Mouse (Mus musculus) heart, adult 2 months (tissue): Measurements from ENCODE around the gene Lrch4. TPM values are rescaled to one million over a fixed set of nuclear protein-coding genes. Genes with fewer than 3 reads are reported as not detected.

Experiments
- DNase-seq, 2 experiments: peaks; one replicate each; pipeline ENCODE4 v3.0.0; 2021
- H3K27ac ChIP-seq: fragments of 200-600 bp; 2 replicates; pipeline ENCODE4 v1.8.1; 2022
- H3K27me3 ChIP-seq: fragments of 200-500 bp; 2 replicates; pipeline ENCODE4 v1.6.1; 2012; ENCODE audit warnings: mild to moderate bottlenecking, low read length, inconsistent platforms, mixed read lengths; ENCODE audit not compliant: control insufficient read depth, insufficient read depth
- H3K36me3 ChIP-seq: fragments of 200-500 bp; 2 replicates; pipeline ENCODE4 v1.6.1; 2012; ENCODE audit warnings: low read length, inconsistent platforms; ENCODE audit not compliant: control insufficient read depth, insufficient read depth
- H3K4me1 ChIP-seq: fragments of 200-500 bp; 2 replicates; pipeline ENCODE4 v1.6.1; 2011; ENCODE audit warnings: low read length; ENCODE audit not compliant: control insufficient read depth, insufficient read depth
- H3K4me3 ChIP-seq: fragments of 200-600 bp; 2 replicates; pipeline ENCODE4 v1.8.1; 2022
- H3K79me2 ChIP-seq: fragments of 200-500 bp; replicated peaks from 2 replicates; pipeline ENCODE4 v1.6.1; 2012; ENCODE audit warnings: mild to moderate bottlenecking, inconsistent platforms, low read length, moderate library complexity, mixed read lengths; ENCODE audit not compliant: control insufficient read depth, insufficient read depth
- H3K9ac ChIP-seq: fragments of 200-500 bp; 2 replicates; pipeline ENCODE4 v1.6.1; 2012; ENCODE audit warnings: low read depth, mild to moderate bottlenecking, control low read depth, inconsistent platforms, low read length, mixed read lengths
- CTCF ChIP-seq: fragments of 200-600 bp; IDR thresholded peaks from 2 replicates; pipeline ENCODE4 v1.8.1; 2022; ENCODE audit warnings: antibody characterized with exemption, mild to moderate bottlenecking, moderate library complexity
- EP300 ChIP-seq: fragments of 200-500 bp; IDR thresholded peaks from 2 replicates; pipeline ENCODE4 v1.6.1; 2011; ENCODE audit warnings: low read depth, low read length, control low read depth; ENCODE audit not compliant: insufficient read depth
- POLR2A ChIP-seq: fragments of 200-500 bp; IDR thresholded peaks from 2 replicates; pipeline ENCODE4 v1.6.1; 2011; ENCODE audit warnings: mild to moderate bottlenecking, low read depth, low read length, control low read depth; ENCODE audit not compliant: insufficient read depth
- WGBS: fragments of 180-500 bp; shearing (Covaris S2); methylation state at CpG from one replicate; pipeline ENCODE4 v1.1.7; 2018; 5-methylcytosine and 5-hydroxymethylcytosine counted together
- intact Hi-C: fragments of 180-260 bp; cut with DNase I; formaldehyde crosslinking; loops from one replicate; pipeline ENCODE4 v1.15.1; 2025
- polyA plus RNA-seq: library from polyadenylated mRNA; depleted of rRNA; stranded (reverse); fragments of >200 nt; gene quantifications from 2 replicates; pipeline ENCODE4 v1.2.3, GENCODE M21; 2012
- total RNA-seq, 2 experiments: library from RNA; stranded (reverse); gene quantifications; 2 replicates each; pipeline ENCODE4 v1.2.3; 2021

The Lrch4 gene
- total and polyA plus RNA-seq, 3 experiments = 17.1 to 29.1 (median 20.0) TPM

DNA sequence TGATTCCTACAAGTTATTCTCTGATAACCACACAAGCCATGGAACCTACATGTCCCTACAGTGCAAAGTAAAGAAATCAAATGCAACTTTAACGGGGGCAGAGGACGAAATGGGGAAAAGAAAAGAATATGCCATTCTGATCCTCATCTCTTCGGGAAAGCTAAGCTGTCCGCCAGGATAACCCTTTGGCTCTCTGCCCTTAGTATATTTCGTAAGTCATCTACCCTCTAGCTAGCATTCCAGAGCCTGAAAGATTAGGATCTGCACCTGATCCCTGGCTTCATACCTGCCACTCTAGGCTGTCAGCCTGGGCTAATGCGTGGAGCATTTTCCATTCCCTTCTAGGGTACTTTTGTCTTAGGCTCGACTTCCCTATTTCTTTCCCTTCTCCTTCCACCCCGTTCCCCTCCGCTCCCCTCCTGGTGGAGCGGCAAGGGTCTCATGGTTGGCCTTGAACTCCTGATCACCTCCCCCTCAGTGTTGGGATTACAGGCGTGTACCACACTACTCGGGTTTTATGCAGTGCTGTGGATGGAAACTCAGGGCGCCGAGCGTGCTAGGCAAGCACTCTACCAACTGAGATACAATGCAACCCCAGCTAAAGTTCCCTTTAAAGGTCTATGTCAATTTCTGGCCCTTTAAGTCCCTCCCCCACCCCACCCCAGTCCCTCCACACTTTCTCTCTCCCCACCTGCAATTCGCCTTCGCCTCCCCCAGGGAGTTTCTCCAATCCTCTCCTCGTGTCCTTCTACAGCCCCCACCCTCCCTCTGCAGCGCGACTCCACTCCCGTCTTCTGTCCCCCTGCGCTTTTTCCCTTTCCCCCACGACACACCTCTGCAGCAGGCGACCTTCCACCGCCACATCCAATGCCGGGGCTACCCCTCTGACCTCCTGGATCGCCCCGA, 54.7 kb downstream of the Lrch4 start:
- Histone ChIP-seq H3K27ac (peak overlapping the region; percentile 64), H3K4me3 (peak overlapping the region; percentile 82), H3K27me3 (no peaks in the 10 kb centered on the region), H3K4me1 (peaks cover 3% of the 10 kb centered on the region), H3K79me2 (peaks cover 2% of the 10 kb centered on the region; the same call in 1 of the 2 replicates), H3K9ac (peak overlapping the region; percentile 69), H3K36me3 (no peaks in the 10 kb centered on the region; the same call in 1 of the 2 replicates)
- TF ChIP-seq POLR2A = no peak
- TF ChIP-seq EP300 = no peak
- TF ChIP-seq CTCF = no peak
- intact Hi-C loops = loop anchor here (1.0 to 2.0 kb wide), 3 partner anchors 27 to 73 kb away; partner anchors contain the start of gene Nyap1
- 4% methylated on average over 28 of the region's 28 CpGs for WGBS
- DNase-seq = peak in 1 of 2 experiments; percentile 39

- intact Hi-C loops = loop anchor here (1.0 to 2.0 kb wide), 3 partner anchors 28 to 72 kb away; partner anchors contain the start of gene Nyap1
- TF ChIP-seq EP300 (0 out of 2 replicates have a peak, but pooled peaks have one; percentile 5), CTCF (peak; percentile 40), POLR2A (peak; percentile 67)
- H3K36me3 ChIP-seq = no peaks in the 10 kb centered on the region; the same call in 1 of the 2 replicates
- H3K4me1 ChIP-seq = peaks cover 3% of the 10 kb centered on the region
- peaks cover 2% of the 10 kb centered on the region; the same call in 1 of the 2 replicates for H3K79me2 ChIP-seq
- H3K27me3 ChIP-seq = no peaks in the 10 kb centered on the region
- DNase-seq = peak; percentile 94 to 99
- H3K27ac ChIP-seq = peak within 1 kb of the TSS; percentile 64
- WGBS = under 1% methylated on average over 62 of the region's 62 CpGs
- peak within 1 kb of the TSS; percentile 69 for H3K9ac ChIP-seq
- peak within 1 kb of the TSS; percentile 82 for H3K4me3 ChIP-seq
These were observed 55.6 kb downstream of the Lrch4 start, which contains the start of gene Agfg2 for GRCm38 (mm10) chr5:137684294-137685123. Agfg2 (minus strand) TSS chr5:137684726.

DNA sequence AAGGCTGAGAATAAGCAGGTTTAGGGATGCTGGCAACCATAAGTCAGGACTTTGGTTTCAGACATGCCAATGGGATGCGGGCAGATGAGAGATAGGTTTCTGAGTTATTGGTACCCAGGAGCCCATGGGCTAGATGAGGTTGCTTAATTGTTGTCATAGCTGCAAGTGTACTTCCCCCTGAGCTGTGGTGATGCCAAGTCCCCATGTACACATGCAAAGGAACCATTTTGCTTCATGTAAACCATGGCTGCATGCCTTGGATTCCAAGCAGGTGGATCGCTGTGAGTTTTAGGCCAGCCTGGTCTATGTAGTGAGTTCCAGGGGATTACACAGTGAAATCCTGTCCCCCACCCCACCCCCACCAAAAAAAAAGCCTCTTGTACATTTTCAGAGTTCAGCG, 56.7 kb downstream of the Lrch4 start:
- no peak overlapping the region for H3K9ac ChIP-seq
- H3K36me3 ChIP-seq = no peaks in the 10 kb centered on the region; the same call in 1 of the 2 replicates
- H3K4me3 ChIP-seq = no peak overlapping the region
- H3K79me2 ChIP-seq = no peaks in the 10 kb centered on the region
- intact Hi-C loops = loop anchor here (2.0 kb wide), 2 partner anchors 29 to 71 kb away; no protein-coding TSS in a partner anchor
- DNase-seq = no peak
- H3K4me1 ChIP-seq = peaks cover 3% of the 10 kb centered on the region
- no peaks in the 10 kb centered on the region for H3K27me3 ChIP-seq
- 92% methylated on average over 3 of the region's 3 CpGs for WGBS
- H3K27ac ChIP-seq = no peak overlapping the region
- TF ChIP-seq CTCF (no peak), POLR2A (no peak), EP300 (no peak)

- TF ChIP-seq POLR2A (no peak), EP300 (no peak), CTCF (no peak)
- WGBS = 65% methylated on average over 6 of the region's 6 CpGs
- intact Hi-C loops = no loop called here
- no peak overlapping the region for H3K27ac ChIP-seq
- no peaks in the 10 kb centered on the region; the same call in 1 of the 2 replicates for H3K36me3 ChIP-seq
- no peak for DNase-seq
- no peaks in the 10 kb centered on the region for H3K27me3 ChIP-seq
- no peaks in the 10 kb centered on the region for H3K79me2 ChIP-seq
- H3K4me3 ChIP-seq = no peak overlapping the region
- H3K4me1 ChIP-seq = peaks cover 3% of the 10 kb centered on the region
- no peak overlapping the region for H3K9ac ChIP-seq
These were observed 57.3 kb downstream of the Lrch4 start for GRCm38 (mm10) chr5:137686127-137686790.

DNA sequence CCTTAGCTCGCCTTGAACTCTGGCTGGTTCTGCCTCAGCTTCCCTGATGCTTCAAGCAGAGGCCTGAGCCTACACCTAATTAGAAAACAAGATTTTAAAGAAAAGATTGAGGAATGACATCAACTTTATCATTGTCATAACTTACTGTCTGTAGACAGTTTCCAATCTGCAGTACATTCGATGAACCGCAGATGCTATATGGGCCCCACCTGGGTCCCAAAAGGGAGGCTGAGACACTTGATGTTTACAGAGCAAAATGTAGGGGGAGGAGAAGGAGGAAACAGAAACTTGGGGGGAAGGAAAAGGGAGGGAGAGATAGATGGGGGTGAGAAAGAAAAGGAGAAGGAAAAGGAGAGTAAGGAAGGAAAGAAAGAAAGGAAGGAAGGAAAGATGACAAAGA, 61.1 kb downstream of the Lrch4 start:
- no peaks in the 10 kb centered on the region for H3K4me1 ChIP-seq
- H3K9ac ChIP-seq = no peak overlapping the region
- H3K4me3 ChIP-seq = no peak overlapping the region
- intact Hi-C loops = no loop called here
- no peak for TF ChIP-seq POLR2A
- no peak for TF ChIP-seq CTCF
- TF ChIP-seq EP300 = no peak
- no peak overlapping the region for H3K27ac ChIP-seq
- WGBS = 85% methylated on average over 3 of the region's 3 CpGs
- no peaks in the 10 kb centered on the region for H3K36me3 ChIP-seq
- H3K27me3 ChIP-seq = no peaks in the 10 kb centered on the region
- no peak for DNase-seq
- H3K79me2 ChIP-seq = no peaks in the 10 kb centered on the region
